Mouse (Mus musculus) layer of hippocampus, postnatal 14 days (tissue): Measurements from ENCODE around the gene Clic1. TPM values are rescaled to one million over a fixed set of nuclear protein-coding genes. Genes with fewer than 3 reads are reported as not detected.
"Not testable (repeated sequence)": the region's sequence is repeated elsewhere in the genome, so short reads cannot be mapped to it uniquely, and the experiment has no call there.

Source experiments
- DNase-seq, 2 experiments: peaks; one replicate each; pipeline ENCODE4 v3.0.0; 2021 to 2022; ENCODE audit warnings: low spot score in 2 of 2, mixed read lengths in 1 of 2
- total RNA-seq, 2 experiments: library from RNA; stranded (reverse); gene quantifications; 2 replicates each; pipeline ENCODE4 v1.2.3; 2021

Clic1 gene
- total RNA-seq, 2 experiments from 2014 or later, result 11.7 to 14.8 TPM

GRCm38 (mm10) chr17:35020551-35020950, 29.2 kb upstream of the Clic1 start:
- no peak for DNase-seq

GRCm38 (mm10) chr17:35021163-35021808, 28.5 kb upstream of the Clic1 start:
- peak; percentile 82 to 89 for DNase-seq

- no peak for DNase-seq
Observed at GRCm38 (mm10) chr17:35021842-35022477, 27.8 kb upstream of the Clic1 start.

- no peak for DNase-seq
Observed at GRCm38 (mm10) chr17:35022541-35023060, 27.2 kb upstream of the Clic1 start.

GRCm38 (mm10) chr17:35023221-35023620, 26.5 kb upstream of the Clic1 start:
- no peak for DNase-seq

GRCm38 (mm10) chr17:35023756-35024155, 26.0 kb upstream of the Clic1 start:
- no peak for DNase-seq

- no peak for DNase-seq
Observed at GRCm38 (mm10) chr17:35024261-35024660, 25.5 kb upstream of the Clic1 start.

GRCm38 (mm10) chr17:35024691-35025488, 24.9 kb upstream of the Clic1 start:
- DNase-seq, result no peak

- DNase-seq, result no peak
Observed at GRCm38 (mm10) chr17:35026206-35026605, 23.6 kb upstream of the Clic1 start.

GRCm38 (mm10) chr17:35027277-35028068, 22.3 kb upstream of the Clic1 start, which contains the start of gene Sapcd1:
Gene Sapcd1, minus strand, starts transcription at chr17:35028016.
- DNase-seq, result peak; percentile 52 to 62

- no peak for DNase-seq
Observed at GRCm38 (mm10) chr17:35028315-35028714, 21.5 kb upstream of the Clic1 start.

GRCm38 (mm10) chr17:35029691-35030532, 19.9 kb upstream of the Clic1 start:
- DNase-seq, result no peak

- no peak for DNase-seq
Observed at GRCm38 (mm10) chr17:35031272-35031671, 18.5 kb upstream of the Clic1 start.

GRCm38 (mm10) chr17:35031880-35032279, 17.9 kb upstream of the Clic1 start:
- no peak for DNase-seq

GRCm38 (mm10) chr17:35032323-35032870, 17.4 kb upstream of the Clic1 start:
- no peak for DNase-seq

GRCm38 (mm10) chr17:35033703-35034102, 16.1 kb upstream of the Clic1 start:
- not testable (repeated sequence) for DNase-seq

- DNase-seq, result no peak
Observed at GRCm38 (mm10) chr17:35034896-35035295, 14.9 kb upstream of the Clic1 start.

- DNase-seq, result peak in 1 of 2 experiments; percentile 59
Observed at GRCm38 (mm10) chr17:35039121-35039873, 10.5 kb upstream of the Clic1 start.

- no peak for DNase-seq
Observed at GRCm38 (mm10) chr17:35043794-35044193, 6.0 kb upstream of the Clic1 start.
